Mouse (Mus musculus) thymus, postnatal 10 days (tissue): ENCODE measurements around the gene Actl7b.

Source experiments
- DNase-seq, 2 experiments: peaks; one replicate each; pipeline ENCODE4 v3.0.0; 2021; ENCODE audit warnings: low spot score in 2 of 2

The Actl7b gene

DNA sequence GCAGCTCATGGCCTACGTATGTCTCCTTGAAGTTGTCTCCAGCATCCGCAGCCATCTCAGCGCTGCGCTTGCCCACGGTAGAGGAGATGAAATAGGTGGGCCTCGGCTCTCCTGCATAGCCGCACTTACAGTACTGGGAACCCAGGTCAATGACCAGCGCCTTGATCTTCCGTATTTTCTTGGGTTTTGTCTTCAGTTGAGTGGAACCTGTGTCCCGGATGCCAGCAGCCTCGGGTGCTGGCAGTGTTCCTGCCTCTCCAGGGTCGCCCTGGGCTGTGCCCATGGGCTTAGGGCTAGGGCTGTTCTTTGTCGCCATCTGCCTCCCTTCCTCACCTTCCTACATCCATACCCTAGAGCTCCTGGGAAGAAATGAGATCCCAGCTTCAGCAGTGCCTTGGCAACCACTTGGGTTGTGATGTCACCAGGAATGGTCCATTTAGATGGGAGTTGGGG, at the start of gene Actl7b:
TSS of gene Actl7b (minus strand) at position 403 of the 453 bp plus-strand sequence.
- DNase-seq: no peak

DNA sequence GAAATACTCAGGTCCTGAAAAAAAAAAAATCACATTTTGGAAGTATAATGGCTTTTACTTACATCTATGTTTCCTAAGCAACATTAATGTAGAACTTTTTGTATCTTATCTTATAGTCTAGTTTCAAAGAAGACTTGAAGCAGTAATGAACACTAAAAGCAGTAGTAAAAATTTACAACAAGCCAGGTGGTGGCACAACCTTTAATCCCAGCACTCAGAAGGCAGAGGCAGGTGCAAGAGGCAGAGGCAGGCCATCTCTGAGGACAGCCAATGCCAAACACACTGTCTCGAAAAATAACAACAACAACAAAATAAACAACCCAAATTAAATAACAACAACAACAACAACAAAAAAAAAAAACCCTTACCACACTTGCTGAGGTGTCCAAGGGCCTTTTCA, 29.8 kb upstream of the Actl7b start:
- DNase-seq: no peak

- DNase-seq: no peak
Observed at GRCm38 (mm10) chr4:56768913-56769312, 27.7 kb upstream of the Actl7b start.

- DNase-seq: no peak
Observed at GRCm38 (mm10) chr4:56767861-56768284, 26.6 kb upstream of the Actl7b start.

DNA sequence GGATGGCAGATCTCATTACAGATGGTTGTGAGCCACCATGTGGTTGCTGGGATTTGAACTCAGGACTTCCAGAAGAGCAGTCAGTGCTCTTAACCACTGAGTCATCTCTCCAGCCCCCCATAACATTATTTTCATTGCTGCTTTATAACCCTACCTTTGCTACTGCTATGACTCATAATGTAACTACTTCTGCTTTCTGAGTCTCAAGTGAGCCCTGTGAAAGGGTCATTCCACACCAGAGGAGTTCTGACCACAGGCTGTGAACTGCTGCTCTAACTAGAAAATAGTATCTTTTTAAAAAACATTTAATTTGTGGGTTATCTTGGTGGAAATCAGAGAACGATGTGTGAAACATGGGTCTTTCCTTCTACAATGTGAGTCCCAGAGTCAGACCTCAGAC, 16.4 kb upstream of the Actl7b start:
- no peak for DNase-seq

- DNase-seq: no peak
Observed at GRCm38 (mm10) chr4:56756966-56757600, 15.8 kb upstream of the Actl7b start.

DNA sequence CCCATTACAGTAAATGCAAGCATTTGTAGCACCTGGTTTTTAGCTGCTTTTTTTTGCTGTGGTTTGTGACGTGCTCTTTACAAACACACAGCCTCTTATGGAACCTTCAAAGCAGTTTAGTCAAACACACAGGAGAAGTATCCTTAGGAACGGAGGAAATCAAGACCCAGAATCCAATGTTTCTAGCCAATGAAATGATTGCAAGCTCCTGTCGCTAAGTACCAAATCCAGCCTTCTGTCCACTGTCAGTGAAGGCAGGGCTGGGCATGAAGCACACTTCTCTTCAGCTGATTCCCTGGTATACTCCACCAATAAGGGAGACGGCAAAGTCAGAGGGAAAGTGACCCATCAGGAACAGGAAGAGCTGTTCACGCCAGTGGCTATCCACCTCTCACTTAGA, 14.8 kb upstream of the Actl7b start:
- no peak for DNase-seq

DNA sequence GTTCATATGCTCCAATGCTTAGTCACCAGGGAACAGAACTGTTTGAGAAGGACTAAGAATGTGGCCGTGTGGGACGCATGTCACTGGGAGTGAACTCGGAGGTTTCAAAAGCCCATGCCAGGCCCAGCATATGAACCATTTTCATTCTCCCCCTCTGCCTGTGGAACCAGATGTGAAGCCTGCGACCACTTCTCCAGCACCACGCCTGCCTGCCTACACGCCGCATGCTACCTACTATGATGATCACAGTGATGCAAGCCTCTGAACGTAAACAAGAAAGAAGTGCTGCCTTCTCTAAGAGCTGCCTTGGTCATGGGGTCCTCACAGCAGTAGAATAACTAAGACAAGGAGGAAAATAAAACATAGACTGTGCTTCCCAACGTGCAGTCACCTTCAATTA, 6.2 kb upstream of the Actl7b start:
- DNase-seq: no peak

DNA sequence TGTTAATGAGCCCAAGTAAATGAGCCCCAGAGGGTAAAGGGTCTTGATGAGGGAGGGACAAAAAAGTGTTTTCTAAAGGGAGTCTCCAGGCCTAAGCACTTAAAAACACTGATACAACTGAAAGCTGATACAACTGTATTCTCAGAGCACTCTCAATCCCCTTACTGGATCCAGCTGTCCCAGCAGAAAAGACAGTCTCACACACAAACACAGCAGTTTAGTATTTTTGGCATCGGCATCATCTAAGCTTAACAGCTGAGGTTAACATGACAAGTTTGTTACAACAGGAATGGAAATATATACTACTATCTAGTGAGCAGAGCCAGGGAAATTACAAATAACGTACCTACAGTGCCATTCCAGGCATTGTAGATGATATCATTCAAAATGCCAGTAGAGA, 5.1 kb upstream of the Actl7b start:
- DNase-seq: no peak

DNA sequence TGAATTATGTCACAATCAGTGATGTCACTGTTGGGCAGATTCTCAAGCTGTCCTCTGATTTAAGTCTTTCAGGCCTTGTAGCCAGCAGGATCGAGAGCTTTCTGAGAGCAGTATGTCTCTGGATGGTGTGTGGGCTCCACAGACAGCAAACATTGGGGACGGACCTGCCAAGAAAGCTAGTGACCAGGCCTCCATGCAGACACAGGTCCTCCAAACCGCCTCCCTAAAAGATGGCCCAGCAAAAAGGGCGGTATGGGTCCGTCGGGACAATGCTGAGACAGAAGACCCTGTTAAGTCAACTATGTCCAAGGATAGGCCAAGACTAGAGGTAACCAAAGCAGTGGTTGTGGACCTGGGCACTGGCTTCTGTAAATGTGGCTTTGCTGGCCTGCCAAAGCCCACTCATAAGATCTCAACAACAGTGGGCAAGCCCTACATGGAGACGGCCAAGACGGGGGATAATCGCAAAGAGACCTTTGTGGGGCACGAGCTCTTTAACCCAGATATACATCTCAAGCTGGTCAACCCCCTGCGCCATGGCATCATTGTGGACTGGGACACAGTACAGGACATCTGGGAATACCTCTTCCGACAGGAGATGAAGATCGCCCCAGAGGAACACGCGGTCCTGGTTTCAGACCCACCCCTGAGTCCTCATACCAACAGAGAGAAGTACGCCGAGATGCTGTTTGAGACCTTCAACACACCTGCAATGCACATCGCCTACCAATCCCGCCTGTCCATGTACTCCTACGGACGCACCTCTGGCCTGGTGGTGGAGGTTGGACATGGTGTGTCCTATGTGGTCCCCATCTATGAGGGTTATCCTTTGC, 2.3 kb upstream of the Actl7b start, which contains the start of gene Actl7a:
TSS of gene Actl7a (plus strand) at position 51 of the 833 bp plus-strand sequence.
- no peak for DNase-seq

- DNase-seq: no peak
Observed at GRCm38 (mm10) chr4:56742698-56743097, 1.5 kb upstream of the Actl7b start.

GRCm38 (mm10) chr4:56740611-56741010, 632 bp downstream of the Actl7b start:
- no peak for DNase-seq

GRCm38 (mm10) chr4:56740020-56740485, 1.2 kb downstream of the Actl7b start, which contains the start of gene Gm26657:
Gm26657 (plus strand) TSS chr4:56740070.
- no peak for DNase-seq

GRCm38 (mm10) chr4:56725839-56726238, 15.4 kb downstream of the Actl7b start:
- peak in 1 of 2 experiments; percentile 29 for DNase-seq

DNA sequence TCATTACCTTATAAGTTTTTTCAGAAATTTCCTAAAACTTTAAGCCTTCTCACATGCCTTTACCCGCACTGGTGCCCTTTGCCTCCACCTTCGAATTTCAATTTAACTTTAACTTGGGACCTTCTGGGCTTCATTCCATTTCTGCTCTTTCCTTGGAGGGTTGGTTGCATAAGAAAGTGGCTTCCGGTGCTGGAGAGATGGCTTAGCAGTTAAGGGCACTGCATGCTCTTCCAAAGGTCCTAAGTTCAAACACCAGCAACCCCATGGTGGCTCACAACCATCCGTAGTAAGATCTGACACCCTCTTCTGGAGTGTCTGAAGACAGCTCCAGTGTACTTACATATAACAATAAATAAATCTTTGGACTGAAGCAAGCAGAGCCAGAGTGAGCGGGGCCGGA, 18.0 kb downstream of the Actl7b start:
- no peak for DNase-seq

- no peak for DNase-seq
Observed at GRCm38 (mm10) chr4:56722346-56722745, 18.9 kb downstream of the Actl7b start.

- DNase-seq: peak in 1 of 2 experiments; percentile 14
Observed at GRCm38 (mm10) chr4:56721469-56721868, 19.8 kb downstream of the Actl7b start.

DNA sequence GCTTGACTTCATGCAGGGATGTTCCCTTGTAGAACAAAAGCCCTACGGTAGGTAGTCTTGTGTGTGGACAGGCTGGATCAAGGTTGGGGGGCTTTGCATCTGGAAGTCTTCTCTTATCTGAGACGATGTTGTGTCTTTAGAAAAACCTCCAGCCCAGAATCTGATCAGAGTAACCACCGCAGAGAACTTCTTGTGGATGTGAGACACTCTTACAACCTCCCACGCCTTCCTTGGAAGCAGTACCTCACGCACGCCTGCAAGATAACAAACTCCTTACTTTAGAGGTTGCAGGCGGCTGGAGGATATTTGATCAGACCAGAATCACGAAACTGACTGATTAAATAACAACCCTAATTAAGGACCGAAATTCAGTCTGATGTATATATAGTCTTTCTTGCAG, 20.8 kb downstream of the Actl7b start:
- DNase-seq: no peak

GRCm38 (mm10) chr4:56719456-56719855, 21.8 kb downstream of the Actl7b start:
- DNase-seq: no peak

DNA sequence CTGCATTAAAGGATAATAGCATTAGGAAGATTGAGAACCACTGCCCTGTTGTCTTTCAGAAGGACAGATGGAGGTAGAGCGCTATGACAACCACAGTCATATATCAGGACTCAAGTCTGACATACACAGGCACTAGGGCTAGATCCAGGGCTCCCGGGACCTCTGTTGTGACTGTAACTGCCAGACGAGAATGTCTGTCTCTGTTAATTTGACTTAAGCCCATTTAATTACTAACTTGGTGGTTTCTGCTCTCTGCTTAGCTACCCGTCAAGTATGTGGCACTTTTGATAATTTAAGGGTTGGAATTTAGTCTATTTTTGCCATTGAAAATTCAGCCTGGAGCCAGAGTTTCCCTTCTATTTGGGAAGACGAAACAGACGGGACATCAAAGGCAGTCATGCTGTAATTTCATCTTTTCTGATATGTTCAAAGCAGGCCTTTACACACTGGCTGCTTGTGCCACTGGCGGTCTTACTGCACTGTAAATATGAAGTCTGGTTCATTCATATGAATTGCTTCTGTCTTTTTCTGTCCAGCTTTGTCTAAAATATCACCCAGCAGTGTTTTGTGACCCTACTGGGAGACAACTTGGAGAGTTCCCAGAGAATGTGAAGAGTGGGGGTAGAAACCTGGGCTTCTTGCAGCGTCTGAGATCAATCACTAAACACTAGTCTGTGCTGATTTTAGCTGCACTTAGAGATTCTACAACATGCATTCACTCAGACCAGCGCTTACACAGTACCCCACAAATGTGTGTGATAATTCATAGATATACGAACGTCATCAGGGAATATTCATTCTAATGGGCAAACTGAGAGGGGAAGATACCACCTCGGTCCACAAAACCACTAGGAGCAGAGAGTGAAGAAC, 22.4 kb downstream of the Actl7b start:
- no peak for DNase-seq

DNA sequence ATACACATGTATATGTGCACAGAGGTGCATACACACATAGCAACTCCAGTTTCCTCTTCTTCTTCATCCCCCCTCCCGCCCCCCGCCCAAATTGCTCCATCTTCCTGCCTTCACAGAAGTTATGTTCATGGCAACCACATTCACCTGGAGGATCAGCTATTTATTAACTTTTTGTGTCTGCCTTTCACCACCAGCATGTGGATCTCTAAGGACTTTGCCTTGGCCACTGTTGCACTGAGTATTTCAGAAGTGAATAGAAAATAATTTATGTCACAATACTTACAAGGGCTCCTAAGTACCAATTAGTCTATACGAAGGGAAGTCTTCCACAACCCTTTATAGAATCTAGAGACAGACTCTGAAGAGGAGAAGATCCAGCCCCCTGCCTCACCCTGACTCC, 23.3 kb downstream of the Actl7b start:
- DNase-seq: no peak

- DNase-seq: no peak
Observed at GRCm38 (mm10) chr4:56716801-56717200, 24.4 kb downstream of the Actl7b start.
